Mouse (Mus musculus) testis, adult 2 months (tissue): ENCODE results near the gene 2210017I01Rik.

ENCODE experiments used
- CTCF ChIP-seq: fragments of 200-500 bp; IDR thresholded peaks from 2 replicates; pipeline ENCODE4 v1.5.1; 2012; ENCODE audit warnings: low read depth, mild to moderate bottlenecking, inconsistent platforms, low read length, moderate library complexity; ENCODE audit not compliant: control insufficient read depth, insufficient read depth, insufficient replicate concordance
- POLR2A ChIP-seq: fragments of 200-500 bp; IDR thresholded peaks from 2 replicates; pipeline ENCODE4 v1.6.1; 2012; ENCODE audit warnings: low read depth, mild to moderate bottlenecking, inconsistent platforms, low read length, moderate library complexity; ENCODE audit not compliant: control insufficient read depth

DNA sequence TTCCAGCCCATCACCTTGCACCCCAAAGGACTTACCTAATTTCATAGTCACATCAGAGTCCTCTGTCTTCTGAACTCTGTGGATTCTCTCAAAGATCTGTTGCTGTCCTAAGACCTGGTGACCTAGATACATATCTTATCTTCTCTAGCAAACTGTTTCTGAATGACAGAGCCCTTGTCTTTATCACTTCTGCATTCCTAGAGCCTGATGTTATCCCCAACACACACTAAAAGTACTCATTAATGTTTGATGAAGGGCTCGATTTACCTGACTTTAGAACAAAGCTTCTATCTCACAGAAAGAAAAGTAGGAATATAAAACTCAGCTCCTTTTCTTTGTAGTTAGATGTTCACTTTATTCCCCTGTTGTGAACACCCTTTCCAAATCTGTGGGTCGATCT lies 14.3 kb upstream of the 2210017I01Rik start, which contains the start of gene Lce6a:
- no peak for TF ChIP-seq CTCF
- no peak for TF ChIP-seq POLR2A
